Mouse (Mus musculus) adrenal gland, postnatal 25 days (tissue): ENCODE results near the gene Twistnb. TPM values are rescaled to one million over a fixed set of nuclear protein-coding genes. Genes with fewer than 3 reads are reported as not detected.

Source experiments
- DNase-seq: peaks from one replicate; pipeline ENCODE4 v3.0.0; 2021; ENCODE audit warnings: mixed read lengths
- long read RNA-seq: library from polyadenylated mRNA; stranded (forward); transcript quantifications from one replicate; pipeline ENCODE4 v2.0.0, GENCODE M21; 2021
- total RNA-seq: library from RNA; stranded (reverse); gene quantifications from 2 replicates; pipeline ENCODE4 v1.2.3, GENCODE M21; 2021

The Twistnb gene
- 13.0 and 18.6 TPM in 2 replicates for total RNA-seq
- long read RNA-seq, full-length matches to known transcripts = 11 of 16 reads
- long read RNA-seq, partial matches to known transcripts = 1 of 16 reads
- long read RNA-seq, other reads (novel, unspliced or antisense) = 4 of 16 reads

DNA sequence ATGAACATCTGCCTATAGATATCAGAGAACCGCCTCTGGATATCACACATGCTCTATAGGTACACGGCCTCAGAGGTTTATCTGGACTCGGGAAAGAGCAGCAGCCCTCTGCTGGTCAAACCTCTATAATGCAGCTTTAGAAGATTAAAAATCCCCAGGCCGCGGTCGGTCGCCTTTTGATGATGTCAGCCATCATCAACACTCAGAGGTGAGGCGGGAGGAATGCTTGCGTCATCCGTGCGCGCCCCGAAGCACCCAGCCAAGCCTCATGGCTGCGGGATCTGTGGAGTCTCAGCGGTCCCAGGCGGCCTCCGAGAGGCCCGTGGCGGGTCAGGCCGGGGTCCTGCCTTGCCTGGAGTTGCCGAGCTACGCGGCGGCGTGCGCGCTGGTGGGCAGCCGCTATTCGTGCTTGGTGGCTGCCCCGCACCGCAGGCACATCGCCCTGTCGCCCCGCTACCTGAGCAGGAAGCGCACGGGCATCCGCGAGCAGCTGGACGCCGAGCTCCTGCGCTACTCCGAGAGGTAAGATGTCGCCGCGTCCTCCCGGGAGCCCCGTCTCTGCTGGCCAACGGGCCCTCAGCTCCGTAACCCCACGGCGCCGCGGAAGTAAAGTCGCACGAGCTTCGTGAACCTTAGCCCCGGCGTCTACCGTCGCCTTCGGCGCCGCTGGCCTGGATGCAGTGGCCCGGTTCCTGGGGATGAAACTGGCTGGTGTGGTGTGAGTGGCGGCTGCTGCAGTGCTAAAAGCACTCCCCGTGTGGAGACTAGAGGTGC, at the start of gene Twistnb:
Gene Twistnb, plus strand, starts transcription at position 249 of the 774 bp plus-strand sequence.
- DNase-seq = peak; percentile 97

DNA sequence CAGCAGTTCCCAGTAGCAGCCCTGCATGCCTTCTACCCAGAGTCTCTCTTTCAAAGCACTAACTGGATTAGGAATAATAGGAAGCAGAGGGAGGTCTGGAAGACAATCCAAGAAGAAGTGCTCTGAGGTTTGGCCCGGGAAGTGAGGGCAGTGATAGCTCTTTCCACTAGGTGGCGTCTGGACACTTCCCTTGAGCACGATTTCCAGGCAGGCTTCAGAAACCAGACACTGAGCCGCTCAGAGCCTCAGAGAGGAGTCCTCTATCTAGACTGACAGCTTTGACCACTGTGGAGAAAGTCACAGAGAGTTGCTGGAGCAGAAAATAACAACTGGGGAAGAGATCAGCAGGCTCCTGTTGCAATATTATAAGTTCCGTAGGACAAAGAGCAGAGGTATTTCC, 40.6 kb upstream of the Twistnb start:
- DNase-seq = peak; percentile 51

DNA sequence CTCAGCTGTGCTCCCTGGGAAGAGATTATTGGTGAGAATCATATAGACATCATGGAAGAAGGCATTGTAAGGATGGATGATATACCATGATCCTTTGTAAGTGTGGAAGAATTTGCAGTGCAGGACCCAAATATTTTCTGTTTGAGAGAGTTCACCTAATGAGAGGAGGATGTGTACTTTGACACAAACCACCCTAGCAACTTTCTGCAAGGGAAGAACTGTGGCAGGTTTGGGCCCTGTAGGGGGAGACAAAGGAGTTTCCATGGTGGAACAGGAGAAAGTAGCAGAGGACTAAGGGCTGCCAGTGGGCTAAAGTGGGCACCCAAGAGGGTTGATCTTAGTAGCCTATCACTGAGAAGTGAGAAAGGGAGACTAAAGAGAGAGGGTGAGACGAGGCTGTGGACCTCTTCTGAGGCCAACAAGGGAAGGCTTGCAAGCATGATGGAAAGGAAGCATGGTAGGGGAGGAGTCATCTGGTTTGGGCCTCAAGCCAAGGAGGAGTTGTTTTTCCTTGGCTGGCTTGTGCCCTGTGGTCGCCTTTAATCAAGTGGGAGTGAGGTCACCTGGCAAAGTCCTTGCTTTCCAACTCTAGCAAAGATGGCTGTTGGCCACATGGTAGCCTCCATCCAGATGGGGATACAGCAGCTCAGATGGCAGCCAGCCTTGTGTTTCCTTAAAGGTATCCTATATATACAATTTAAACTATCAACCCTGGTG, 38.4 kb upstream of the Twistnb start:
- no peak for DNase-seq

DNA sequence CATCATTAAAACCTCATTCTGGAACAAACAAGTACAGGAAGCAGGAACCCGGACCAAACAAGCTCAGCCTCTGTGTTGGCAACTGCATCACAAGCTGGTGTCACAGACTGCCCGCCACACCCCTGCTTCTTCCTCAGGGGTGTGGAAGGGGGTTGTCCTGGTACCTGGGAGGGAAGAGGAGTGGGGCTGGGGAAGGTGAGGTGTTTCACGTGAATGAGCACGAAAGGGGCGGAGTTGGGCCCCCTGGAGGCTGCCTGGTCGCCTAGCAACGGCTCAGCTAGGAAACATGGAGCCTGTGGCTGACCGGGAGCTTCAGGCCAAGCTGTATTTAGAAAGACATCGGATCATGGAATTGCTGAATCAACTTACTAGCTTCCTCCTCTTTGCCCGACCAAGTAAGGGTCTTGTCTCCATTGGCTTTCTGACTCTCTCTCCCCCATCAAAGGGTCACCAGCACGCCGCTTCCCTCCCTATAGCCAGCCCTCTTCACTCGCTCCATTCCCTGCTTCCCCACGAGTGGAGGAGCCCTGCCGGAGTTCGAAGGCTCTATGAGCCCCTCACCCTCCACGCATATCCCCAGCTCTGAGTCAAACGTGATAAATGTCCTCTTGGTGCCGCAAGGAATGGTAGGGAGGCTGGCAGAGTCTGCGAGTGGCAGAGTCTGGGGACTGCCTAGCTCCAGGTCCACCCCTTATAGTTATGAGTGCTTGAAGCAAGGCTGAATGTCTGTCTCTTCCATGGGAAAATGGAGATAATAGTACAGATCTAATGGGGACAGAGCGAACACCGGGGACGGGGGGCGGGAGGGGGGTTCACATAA, 34.4 kb upstream of the Twistnb start, which contains the start of gene Efcab10:
Gene Efcab10, plus strand, starts transcription at position 51 of the 820 bp plus-strand sequence.
- DNase-seq = peak; percentile 23

DNA sequence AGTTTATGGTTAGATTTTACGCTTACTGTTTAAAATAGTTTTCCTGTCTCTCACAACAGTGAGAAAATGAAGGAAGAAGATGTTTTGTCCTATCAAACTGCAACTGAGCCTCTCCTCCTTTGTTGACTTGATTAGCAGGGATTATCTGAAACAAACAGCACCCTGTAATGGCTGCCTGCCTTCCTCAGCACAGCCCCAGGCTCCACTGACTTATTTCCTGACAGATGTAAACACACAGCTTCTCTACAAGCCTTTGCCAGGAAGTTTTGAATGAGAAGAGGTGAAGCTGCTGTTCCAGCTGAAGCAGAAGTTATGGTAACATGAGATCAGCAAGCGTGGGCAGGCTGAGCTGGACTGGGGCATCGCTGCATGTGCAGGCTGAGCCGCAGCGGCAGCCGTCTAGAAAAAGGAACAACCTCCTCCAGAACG, 26.2 kb upstream of the Twistnb start:
- DNase-seq = no peak

DNA sequence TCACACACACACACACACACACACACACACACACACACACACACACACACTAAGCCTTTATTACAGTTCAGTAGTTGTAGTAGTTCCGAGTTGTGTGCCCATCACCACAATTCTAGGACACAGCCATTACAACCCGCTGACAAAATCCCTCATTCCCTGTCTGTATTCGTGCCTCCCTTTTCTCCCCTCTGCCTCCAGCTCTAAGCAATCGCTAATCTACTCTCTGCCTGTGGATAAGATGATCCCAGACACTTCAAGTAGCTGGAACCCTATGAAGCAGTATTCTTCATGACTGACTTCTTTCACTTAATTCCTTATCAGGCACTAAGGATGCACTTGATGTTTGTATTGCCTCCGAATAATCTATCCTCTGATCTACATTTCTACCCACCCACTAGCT, 24.4 kb upstream of the Twistnb start:
- DNase-seq = no peak

DNA sequence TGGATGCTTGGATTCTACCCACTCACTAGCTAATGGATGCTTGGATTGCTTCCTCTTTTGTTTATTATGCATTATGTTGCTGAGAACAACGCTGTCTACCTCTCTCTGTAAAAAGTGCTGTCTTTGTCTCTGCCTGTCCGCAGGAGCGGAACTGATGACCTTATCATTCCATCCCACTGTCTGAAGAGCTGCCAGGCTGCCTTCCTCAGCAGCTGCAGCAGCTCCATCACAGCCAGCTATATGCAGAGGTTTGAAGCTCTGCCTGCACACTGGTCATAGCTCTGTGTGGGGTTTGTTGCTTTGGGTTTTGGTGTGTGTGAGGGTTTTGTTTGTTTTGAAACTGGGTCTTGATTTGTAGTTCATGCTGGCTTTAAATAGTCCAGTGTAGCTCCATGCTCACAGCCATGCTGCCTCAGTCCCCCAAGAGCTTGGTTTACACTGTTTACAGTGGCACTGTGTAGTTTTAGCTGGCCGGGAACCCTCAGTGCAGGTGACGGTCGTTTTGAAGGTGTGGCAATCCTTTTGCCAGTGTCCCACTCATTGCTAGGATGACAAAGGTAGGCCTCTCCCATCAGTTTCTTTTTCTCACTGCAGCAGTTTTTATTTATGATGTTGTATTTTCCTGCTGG, 23.9 kb upstream of the Twistnb start:
- no peak for DNase-seq

DNA sequence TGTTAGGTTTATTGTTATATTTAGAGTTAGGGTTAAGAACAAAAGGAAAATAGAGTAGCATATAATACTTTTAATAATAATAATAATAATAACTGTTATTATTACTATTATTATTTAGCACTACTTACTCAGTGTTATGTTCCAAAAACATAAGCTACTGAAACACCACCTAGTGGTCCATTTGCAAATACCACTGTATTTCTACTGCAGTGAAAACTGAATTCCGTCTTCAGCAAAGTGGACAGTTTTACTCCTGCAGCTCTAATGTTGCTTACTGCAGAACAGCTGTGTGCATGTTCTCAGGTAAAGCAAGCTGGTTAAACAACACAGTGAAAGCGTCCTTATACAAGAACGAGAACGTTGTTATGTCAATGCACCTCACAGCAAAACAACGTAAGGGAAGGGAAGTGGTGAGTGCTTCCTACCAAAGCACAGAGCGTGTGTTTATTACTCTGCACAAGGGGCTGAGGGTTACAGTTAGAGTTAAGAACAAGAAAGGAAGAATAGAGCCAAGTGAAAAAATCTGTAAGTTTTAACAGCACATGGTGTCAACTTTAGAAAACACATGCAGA, 17.8 kb upstream of the Twistnb start:
- DNase-seq = no peak

DNA sequence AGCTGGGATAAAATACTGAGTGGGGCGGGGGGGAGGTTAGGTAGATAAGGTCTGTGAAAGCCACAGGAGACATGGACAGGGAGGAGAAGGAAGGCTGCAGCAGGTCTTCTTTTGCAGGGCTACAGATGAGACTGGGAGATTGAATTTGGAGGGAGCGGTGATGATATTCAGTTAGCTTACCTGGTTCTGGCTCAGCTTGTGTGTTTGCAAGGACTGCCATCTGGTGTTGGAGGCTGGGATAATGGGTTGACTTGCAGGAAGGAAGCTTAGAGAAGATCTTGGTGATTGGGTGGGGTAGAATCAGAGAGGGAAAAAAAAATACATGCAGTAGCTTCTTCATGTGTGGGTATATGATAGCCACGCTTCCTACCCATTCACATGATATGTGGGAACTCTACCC, 5.1 kb upstream of the Twistnb start:
- peak; percentile 15 for DNase-seq

DNA sequence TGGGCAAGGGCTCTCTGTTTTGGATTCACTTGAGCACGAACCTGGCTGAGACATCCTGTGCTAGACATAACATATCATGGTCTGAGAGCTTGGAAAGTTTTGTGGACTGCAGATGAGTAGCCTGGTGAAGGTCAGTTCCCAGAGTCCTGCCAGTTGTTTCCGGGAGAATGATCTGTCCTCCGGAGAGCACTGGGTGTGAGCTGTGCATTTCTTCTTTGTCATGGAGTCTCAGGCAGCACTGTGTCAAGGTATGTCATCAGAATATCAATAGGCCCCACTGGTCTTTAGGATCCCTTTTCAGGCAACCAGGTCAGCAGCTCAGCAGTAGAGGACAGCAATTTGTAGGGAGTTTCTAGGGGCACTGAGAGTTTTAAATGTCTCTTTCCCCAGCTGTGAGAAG, 2.1 kb upstream of the Twistnb start:
- DNase-seq = no peak

DNA sequence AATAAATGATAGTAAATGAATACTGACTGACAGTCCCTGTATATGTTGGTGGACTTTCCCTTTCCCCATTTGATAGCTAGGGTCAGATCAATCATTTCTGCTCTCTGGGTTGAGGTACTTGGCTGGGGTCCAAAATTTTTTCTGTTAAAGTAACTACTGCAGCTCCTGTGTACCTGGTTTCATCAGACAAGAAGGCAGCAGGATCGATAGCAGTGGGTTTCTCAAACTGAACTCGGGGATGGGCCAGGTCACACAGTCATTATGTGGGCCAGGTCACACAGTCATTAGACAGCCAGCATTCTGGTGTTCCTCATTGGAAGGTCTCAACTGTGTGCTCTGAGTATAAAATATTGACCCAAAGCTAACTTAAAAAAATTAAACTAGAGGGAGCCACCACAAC, 1.7 kb upstream of the Twistnb start:
- no peak for DNase-seq

DNA sequence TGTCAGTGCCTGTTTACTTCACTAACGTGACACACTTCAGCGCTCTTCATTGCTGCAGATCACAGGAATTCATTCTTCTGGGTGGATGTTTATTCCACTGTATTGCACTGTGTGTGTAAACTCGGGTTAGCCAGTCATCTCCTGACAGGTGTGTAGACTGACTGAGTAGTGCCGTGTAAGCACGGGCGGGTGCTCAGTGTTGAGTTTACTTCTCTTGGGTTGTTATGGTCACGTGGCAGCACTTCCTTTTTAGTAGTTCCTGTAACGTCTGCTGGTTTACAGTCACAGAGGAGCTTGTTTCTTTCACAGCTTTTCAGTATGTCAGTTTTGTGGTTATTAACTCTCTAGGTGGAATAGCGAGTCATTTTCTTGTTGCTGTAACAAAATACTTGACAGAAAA, 4.4 kb downstream of the Twistnb start:
- no peak for DNase-seq

DNA sequence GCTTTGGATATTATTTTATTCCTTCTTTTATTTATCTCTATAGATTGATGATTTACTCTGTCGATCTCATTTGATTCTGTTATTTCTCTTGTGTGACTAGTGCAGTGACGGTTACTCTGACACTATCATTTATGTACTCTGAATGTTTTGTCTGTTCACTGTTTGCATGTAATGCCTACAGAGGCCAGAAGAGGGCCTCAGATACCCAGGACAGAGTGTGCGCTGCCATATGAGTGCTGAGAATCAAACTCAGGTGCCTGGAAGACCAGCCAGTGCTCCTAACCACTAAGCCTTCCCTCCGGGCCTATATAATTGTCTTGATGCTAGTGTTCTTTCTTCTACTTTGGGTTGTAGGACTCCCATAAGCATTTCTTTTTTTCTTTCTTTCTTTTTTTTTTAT, 5.3 kb downstream of the Twistnb start:
- DNase-seq = no peak

DNA sequence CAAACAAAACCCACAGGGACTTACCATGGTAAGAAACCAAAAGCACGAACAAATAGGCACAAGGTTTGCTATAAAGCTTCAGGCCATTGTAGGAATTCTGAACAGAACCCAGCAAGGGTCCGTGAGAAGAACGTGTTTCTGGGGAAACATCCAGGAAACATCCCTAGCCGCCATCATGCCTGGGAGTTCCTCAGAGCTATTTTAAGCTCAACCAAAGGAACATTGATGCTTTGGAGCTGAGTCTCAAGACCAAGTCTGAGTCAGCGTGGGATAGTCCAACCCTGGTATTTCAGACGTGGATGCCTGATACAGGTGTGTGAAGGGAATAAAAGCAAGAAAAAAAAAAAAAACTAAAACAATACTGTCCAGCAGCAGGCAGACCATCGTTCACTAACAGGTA, 26.0 kb downstream of the Twistnb start:
- no peak for DNase-seq

DNA sequence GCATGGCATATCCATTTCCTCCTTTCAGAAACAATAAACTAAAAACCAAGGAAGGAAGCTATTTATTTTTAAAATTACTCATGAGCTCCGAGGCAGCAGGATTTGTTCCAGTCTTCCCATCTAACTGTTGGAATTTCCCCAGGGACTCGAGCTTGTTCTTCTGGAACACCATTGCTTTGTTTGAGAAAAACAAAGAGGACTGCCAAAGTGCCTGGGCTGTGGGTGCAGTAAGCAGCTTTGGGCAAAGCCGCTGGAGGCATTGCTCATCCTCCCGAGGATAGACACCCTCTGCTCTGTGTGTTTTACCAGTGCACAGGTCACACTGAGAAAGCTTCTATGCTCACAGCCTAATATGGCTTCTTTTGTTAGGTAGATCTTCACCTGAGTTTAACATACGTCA, 26.8 kb downstream of the Twistnb start:
- no peak for DNase-seq

DNA sequence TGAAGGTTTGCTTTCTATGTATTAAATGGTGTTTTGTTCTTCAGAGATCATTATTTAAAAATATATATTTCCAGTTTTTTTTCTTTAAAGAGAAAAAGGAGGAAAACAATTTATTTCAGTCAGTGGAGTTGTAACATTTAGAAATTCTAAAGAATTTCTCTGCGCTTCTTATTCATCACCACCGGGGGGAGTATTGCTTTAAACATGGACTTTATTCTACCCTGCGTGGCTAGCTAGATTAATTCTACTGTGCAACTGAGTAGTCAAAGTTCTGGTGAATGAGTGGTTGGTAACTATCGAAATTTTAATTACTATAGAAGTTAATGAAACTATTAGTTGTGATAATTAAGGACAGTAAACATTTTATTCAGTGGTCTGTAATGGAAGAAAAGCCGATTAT, 51.5 kb downstream of the Twistnb start:
- no peak for DNase-seq

DNA sequence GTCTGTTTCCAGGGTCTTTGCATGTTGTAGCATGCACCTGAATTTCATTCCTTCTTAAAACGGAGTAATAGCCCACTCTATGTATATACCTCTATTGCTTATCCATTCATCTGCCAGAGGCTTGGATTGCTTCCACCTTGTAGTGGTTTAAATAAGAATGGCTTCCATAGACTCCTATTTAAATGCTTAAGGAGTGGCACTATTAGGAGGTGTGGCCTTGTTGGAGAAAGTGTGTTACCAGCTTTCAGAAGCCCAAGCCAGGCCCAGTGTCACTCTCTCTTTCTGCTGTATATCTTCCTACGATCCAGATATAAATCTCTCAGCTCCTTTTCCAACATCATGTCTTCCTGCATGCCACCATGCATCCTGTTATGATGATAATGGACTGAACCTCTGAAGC, 53.5 kb downstream of the Twistnb start:
- DNase-seq = no peak
